Mouse (Mus musculus) embryo, embryonic 9.5 days (tissue): ENCODE data around the gene Fam181b.

ENCODE experiments used
- DNase-seq: peaks from one replicate; pipeline ENCODE4 v3.0.0-alpha.2; 2017; ENCODE audit errors: extremely low spot score

Fam181b gene

GRCm38 (mm10) chr7:93079785-93080730, at the start of gene Fam181b:
Fam181b (plus strand) TSS chr7:93079865.
- peak; percentile 88 for DNase-seq

GRCm38 (mm10) chr7:93037763-93038471, 41.7 kb upstream of the Fam181b start:
- DNase-seq = peak; percentile 67

- no peak for DNase-seq
These were observed 41.2 kb upstream of the Fam181b start for GRCm38 (mm10) chr7:93038472-93038828.

GRCm38 (mm10) chr7:93039542-93039941, 40.1 kb upstream of the Fam181b start:
- no peak for DNase-seq

- no peak for DNase-seq
These were observed 35.3 kb upstream of the Fam181b start for GRCm38 (mm10) chr7:93044359-93044758.

GRCm38 (mm10) chr7:93044788-93045187, 34.9 kb upstream of the Fam181b start:
- DNase-seq = no peak

GRCm38 (mm10) chr7:93060831-93061230, 18.8 kb upstream of the Fam181b start:
- no peak for DNase-seq

GRCm38 (mm10) chr7:93061747-93062146, 17.9 kb upstream of the Fam181b start:
- no peak for DNase-seq

- peak; percentile 55 for DNase-seq
These were observed 17.5 kb upstream of the Fam181b start for GRCm38 (mm10) chr7:93062189-93062588.

GRCm38 (mm10) chr7:93067464-93068015, 12.1 kb upstream of the Fam181b start:
- no peak for DNase-seq

- peak; percentile 39 for DNase-seq
These were observed 3.2 kb upstream of the Fam181b start for GRCm38 (mm10) chr7:93076435-93076960.

- DNase-seq = no peak
These were observed 263 bp upstream of the Fam181b start for GRCm38 (mm10) chr7:93079420-93079784.

- DNase-seq = peak; percentile 45
These were observed 1.2 kb downstream of the Fam181b start for GRCm38 (mm10) chr7:93080731-93081430.

- DNase-seq = peak; percentile 59
These were observed 13.8 kb downstream of the Fam181b start for GRCm38 (mm10) chr7:93093371-93094058.

- peak; percentile 70 for DNase-seq
These were observed 15.8 kb downstream of the Fam181b start for GRCm38 (mm10) chr7:93095511-93095910.

- no peak for DNase-seq
These were observed 25.2 kb downstream of the Fam181b start for GRCm38 (mm10) chr7:93104776-93105340.

GRCm38 (mm10) chr7:93110370-93110965, 30.8 kb downstream of the Fam181b start:
- no peak for DNase-seq

- DNase-seq = no peak
These were observed 31.4 kb downstream of the Fam181b start for GRCm38 (mm10) chr7:93111056-93111455.

- no peak for DNase-seq
These were observed 37.9 kb downstream of the Fam181b start for GRCm38 (mm10) chr7:93117561-93117960.

- DNase-seq = no peak
These were observed 44.3 kb downstream of the Fam181b start for GRCm38 (mm10) chr7:93123936-93124335.
